Mouse (Mus musculus) megakaryocyte-erythroid progenitor cell, adult 5-6 weeks (primary cell): Measurements from ENCODE around the gene Pafah1b1. TPM values are rescaled to one million over a fixed set of nuclear protein-coding genes. Genes with fewer than 3 reads are reported as not detected.

Source experiments
- ATAC-seq: replicated peaks from 2 replicates; pipeline ENCODE4 v1.8.0; 2016; ENCODE audit warnings: mild to moderate bottlenecking, inconsistent platforms; ENCODE audit not compliant: severe bottlenecking, poor library complexity, low FRiP score, low TSS enrichment
- total RNA-seq, 2 experiments: library from RNA; stranded (forward) in 1 of 2; stranded (reverse) in 1 of 2; fragments of 200-1000, 215-1000 nt in 1 of 2; fragments of >200 nt in 1 of 2; fragmentation: Nextera tagmentation in 1 of 2; gene quantifications; 2 replicates each; pipeline ENCODE4 v1.2.3; 2014 to 2017

Pafah1b1 gene
- total RNA-seq, 2 experiments from 2014 or later = 43.9 to 46.5 TPM

GRCm38 (mm10) chr11:74666776-74667581 is 57.5 kb downstream of the Pafah1b1 start:
- ATAC-seq = no peak

DNA sequence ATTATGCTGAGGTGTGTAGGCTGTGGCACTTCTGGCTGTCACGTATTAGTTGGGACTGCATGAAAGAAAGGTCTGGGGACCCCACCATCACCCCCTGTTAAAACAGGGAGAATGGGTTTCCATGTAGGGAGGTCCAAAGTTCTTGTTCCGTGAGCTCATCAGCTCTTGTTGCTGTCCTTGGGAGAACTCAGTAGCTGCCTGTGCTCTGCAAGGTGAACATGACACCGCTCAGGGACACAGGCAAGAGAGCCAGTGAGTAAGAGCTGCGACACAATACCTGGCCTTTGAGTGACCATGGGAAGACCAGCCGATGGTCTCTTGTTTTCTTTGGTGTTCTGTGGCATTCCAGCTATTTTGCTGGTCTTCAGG is 58.2 kb downstream of the Pafah1b1 start:
- ATAC-seq = no peak

- no peak for ATAC-seq
Observed at GRCm38 (mm10) chr11:74665631-74666283, 58.7 kb downstream of the Pafah1b1 start.

- no peak for ATAC-seq
Observed at GRCm38 (mm10) chr11:74664906-74665305, 59.6 kb downstream of the Pafah1b1 start.

- no peak for ATAC-seq
Observed at GRCm38 (mm10) chr11:74664279-74664678, 60.2 kb downstream of the Pafah1b1 start.

- no peak for ATAC-seq
Observed at GRCm38 (mm10) chr11:74662221-74662620, 62.2 kb downstream of the Pafah1b1 start.

GRCm38 (mm10) chr11:74661641-74662040 is 62.8 kb downstream of the Pafah1b1 start:
- ATAC-seq = no peak

GRCm38 (mm10) chr11:74660336-74660735 is 64.1 kb downstream of the Pafah1b1 start:
- ATAC-seq = no peak

DNA sequence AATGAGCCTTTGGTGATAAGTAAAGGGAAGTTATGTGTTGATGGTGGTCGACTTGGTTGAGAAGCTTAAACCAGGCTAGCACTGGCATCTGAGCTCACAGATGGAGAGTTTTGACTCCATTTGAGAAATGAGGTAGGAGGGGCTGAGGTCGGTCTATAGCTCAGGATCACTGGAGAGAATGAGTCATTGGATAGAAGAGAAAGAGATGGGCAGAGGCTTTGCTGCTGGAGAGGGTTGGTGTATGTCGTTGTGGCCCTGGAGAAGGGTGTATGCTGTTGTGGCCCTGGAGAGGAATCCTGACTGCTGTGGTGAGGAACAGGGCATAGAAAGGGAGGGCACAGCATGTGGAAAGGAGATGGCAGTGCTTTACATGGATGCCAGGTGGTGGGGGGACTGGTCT is 68.5 kb downstream of the Pafah1b1 start:
- no peak for ATAC-seq

DNA sequence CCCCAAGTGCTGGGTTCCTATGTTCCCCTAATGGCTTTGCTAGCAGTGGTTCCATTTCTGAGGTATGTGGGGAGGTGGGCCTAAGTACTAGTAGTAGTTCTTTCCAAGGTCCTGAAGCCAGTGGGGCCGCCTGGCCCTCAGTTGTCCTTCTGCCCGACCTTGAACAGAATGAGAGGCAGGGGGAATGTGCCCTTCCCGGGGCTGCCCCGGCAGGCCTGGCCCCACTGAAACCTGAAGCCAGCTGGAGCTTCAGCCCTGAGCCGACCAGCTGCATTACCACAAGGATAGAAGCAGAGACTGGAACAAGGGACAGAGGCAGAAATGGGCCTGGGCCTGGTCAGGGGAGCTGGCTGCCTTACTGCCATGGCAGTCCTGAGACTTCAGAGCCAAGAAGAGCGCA is 71.1 kb downstream of the Pafah1b1 start:
- ATAC-seq = no peak

DNA sequence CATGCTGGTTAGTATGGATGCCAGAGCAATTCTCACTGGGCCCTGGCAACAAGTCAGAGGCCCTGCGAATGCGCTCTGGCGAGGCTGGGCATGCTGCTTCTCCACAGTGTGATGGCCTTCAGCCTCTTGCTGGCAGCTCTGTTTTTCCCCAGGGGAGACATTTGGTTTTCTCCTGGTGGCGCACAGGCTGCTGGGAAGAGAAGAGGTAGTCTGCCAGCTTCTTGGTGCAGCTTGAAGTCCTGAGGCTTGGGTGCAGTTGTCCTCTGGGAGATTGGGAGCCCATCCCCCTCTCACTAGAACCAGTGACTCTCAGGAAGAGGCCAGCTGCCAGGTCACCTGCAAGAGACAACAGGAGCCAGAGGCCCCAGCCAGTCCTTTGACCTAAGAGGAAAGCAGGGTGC is 71.7 kb downstream of the Pafah1b1 start:
- ATAC-seq = no peak

- no peak for ATAC-seq
Observed at GRCm38 (mm10) chr11:74650576-74651100, 73.8 kb downstream of the Pafah1b1 start.

- peak; percentile 62 for ATAC-seq
Observed at GRCm38 (mm10) chr11:74649647-74650551, 74.6 kb downstream of the Pafah1b1 start.

- ATAC-seq = peak; percentile 88
Observed at GRCm38 (mm10) chr11:74649095-74649646, 75.3 kb downstream of the Pafah1b1 start, which contains the start of gene Cluh. Gene Cluh (plus strand): TSS chr11:74649495.

DNA sequence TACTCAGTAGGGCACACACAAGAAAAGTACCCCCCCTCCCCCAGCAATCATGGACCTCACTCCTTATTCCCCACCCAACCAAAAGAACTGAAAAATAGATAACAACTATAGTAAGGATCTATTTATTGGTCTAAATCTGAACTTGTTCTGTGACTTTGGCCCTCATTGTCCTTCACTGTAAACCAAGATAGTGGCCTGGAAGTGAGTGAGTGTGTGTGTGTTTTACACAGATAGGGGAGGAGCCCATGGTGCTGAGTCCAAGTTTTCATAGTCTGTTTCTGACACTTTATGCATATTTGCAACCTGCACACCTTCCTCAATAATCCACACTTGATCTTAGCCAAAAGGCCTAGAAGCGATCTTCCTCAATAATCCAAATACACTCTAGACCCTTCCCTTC is 75.8 kb downstream of the Pafah1b1 start:
- peak; percentile 59 for ATAC-seq

DNA sequence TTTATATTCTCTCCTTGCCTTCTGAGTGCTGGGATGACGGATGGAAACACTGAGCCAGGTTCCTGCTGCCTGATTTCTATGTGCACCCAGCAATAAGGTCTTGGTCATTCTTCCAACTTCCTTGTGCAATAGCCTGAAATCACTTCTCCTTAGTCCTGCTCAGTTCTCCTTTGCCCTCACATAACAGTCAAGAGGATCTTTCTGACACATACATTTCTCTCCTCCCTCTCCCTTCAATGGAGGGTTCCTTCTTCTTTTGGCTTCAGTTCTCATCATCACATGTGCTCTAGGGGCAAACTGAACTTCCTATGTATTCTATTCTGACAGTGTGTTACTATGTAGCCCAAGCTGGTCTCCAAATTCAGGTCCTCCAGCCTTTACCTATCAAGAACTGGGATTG is 76.5 kb downstream of the Pafah1b1 start:
- ATAC-seq = no peak

- no peak for ATAC-seq
Observed at GRCm38 (mm10) chr11:74639628-74640027, 84.8 kb downstream of the Pafah1b1 start.

GRCm38 (mm10) chr11:74638791-74639411 is 85.6 kb downstream of the Pafah1b1 start:
- no peak for ATAC-seq
